Mouse (Mus musculus) forebrain, embryonic 11.5 days (tissue): ENCODE data around the gene Magi2. TPM values are rescaled to one million over a fixed set of nuclear protein-coding genes. Genes with fewer than 3 reads are reported as not detected.

ENCODE experiments used
- ATAC-seq: fragments of 200-750 bp; cut with Nextera tagmentation; replicated peaks from 2 replicates; pipeline ENCODE4 v1.8.0; 2017; ENCODE audit warnings: moderate TSS enrichment; ENCODE audit not compliant: low FRiP score
- DNase-seq: peaks from one replicate; pipeline ENCODE4 v3.0.0-alpha.2; 2017; ENCODE audit warnings: low spot score
- H3K27ac ChIP-seq: fragments of 300-500 bp; sonication (generic); 2 replicates; pipeline ENCODE4 v1.5.1; 2014; ENCODE audit warnings: low read depth, low read length
- H3K27me3 ChIP-seq: fragments of 300-500 bp; sonication (generic); 2 replicates; pipeline ENCODE4 v1.6.1; 2014; ENCODE audit warnings: mild to moderate bottlenecking, low read length, mixed read lengths; ENCODE audit not compliant: control insufficient read depth, insufficient read depth
- H3K36me3 ChIP-seq: fragments of 300-500 bp; sonication (generic); 2 replicates; pipeline ENCODE4 v1.6.1; 2014; ENCODE audit warnings: mild to moderate bottlenecking, low read length, moderate library complexity, mixed read lengths; ENCODE audit not compliant: control insufficient read depth, insufficient read depth
- H3K4me1 ChIP-seq: fragments of 300-500 bp; sonication (generic); replicated peaks from 2 replicates; pipeline ENCODE4 v1.6.1; 2014; ENCODE audit warnings: low read length, mixed read lengths; ENCODE audit not compliant: control insufficient read depth, insufficient read depth
- H3K4me2 ChIP-seq: fragments of 300-500 bp; sonication (generic); 2 replicates; pipeline ENCODE4 v1.6.1; 2014; ENCODE audit warnings: low read depth, mild to moderate bottlenecking, low read length, moderate library complexity, mixed read lengths; ENCODE audit not compliant: severe bottlenecking
- H3K4me3 ChIP-seq: fragments of 300-500 bp; sonication (generic); 2 replicates; pipeline ENCODE4 v1.5.1; 2014; ENCODE audit warnings: low read depth, low read length
- H3K9ac ChIP-seq: fragments of 300-500 bp; sonication (generic); 2 replicates; pipeline ENCODE4 v1.6.1; 2014; ENCODE audit warnings: low read length
- H3K9me3 ChIP-seq: fragments of 300-500 bp; sonication (generic); 2 replicates; pipeline ENCODE4 v1.6.1; 2016; ENCODE audit warnings: low read length, mixed read lengths; ENCODE audit not compliant: control insufficient read depth
- WGBS: fragments of 180-500 bp; shearing (Covaris S2); extraction: QIAGEN DNeasy Blood & Tissue Kit; methylation state at CpG from one replicate; pipeline ENCODE4 v1.1.7; 2014; 5-methylcytosine and 5-hydroxymethylcytosine counted together
- polyA plus RNA-seq: library from polyadenylated mRNA; unstranded; fragments of >200 nt; fragmentation: Nextera tagmentation; extraction: Ambion mirVana; gene quantifications from 2 replicates; pipeline ENCODE4 v1.2.1, GENCODE M21; 2014

Magi2 gene
- polyA plus RNA-seq, 1 experiment from 2014 or later: 10.2 TPM

DNA sequence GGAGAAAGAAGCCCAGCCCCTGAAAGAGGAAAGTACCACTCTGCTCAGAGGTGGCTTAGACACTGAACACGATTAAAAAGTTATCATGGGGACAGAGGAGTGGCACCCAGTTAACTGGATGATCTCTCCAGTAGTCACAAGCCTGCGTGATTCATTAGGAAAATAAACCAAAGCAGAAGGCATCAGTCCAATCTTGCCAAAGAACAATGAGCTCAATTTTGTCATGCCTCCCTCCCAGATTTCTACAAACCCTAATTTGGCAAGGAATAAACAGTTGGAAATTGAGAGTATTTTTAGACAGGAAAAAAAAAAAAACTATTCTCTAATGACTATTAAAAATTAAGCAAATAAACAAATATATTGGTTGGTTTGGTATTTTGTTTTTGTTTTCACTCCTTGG, 779.8 kb downstream of the Magi2 start:
- Histone ChIP-seq H3K4me1 (no peaks in the 10 kb centered on the region), H3K9ac (no peak overlapping the region), H3K27me3 (no peaks in the 10 kb centered on the region), H3K9me3 (no peaks in the 10 kb centered on the region), H3K4me3 (no peak overlapping the region), H3K27ac (no peak overlapping the region), H3K4me2 (no peak overlapping the region), H3K36me3 (no peaks in the 10 kb centered on the region)
- ATAC-seq (no peak), DNase-seq (no peak)
- 73% methylated on average over 2 of the region's 2 CpGs for WGBS

DNA sequence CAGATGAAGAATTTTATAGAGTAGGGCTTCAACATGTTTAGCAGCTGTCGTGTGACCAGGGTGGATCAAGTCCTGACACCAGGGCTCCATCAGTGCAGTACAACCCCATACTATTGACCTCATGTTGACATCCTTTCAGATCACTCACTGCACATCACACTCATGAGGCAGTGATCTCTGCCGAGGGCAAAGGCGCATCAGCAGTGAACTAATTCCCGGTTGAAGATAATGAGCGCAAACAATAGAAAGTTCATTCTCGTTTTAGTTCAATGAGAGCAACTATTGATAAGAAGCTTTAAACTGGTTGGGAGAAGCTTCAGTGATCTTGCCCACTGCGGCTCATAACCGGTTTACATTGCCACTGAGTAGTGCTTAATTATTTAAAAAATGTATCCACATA, 780.4 kb downstream of the Magi2 start:
- H3K4me3 ChIP-seq: no peak overlapping the region
- DNase-seq: no peak
- 80% methylated on average over 8 of the region's 8 CpGs for WGBS

DNA sequence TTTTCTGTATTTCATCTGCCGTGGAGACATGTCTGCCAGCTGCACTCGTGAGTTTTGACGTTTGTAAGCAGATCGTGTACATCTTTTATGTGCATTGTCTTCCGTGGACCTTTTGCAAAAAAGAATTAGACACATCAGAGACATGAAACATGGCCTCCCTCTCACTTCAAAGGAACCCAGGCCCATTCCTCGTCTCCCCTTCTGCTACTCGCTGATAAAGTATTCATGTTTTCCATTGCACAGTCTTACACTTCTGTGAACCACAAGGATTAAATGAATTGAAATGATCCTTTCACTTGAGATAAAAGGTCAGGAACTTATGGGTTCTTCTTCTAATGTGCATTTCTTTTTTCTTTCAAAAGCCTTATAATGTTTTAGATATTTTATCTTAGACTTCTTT, 783.4 kb downstream of the Magi2 start:
- Histone ChIP-seq H3K9ac (no peak overlapping the region), H3K4me2 (no peak overlapping the region), H3K9me3 (no peaks in the 10 kb centered on the region), H3K4me1 (no peaks in the 10 kb centered on the region), H3K4me3 (no peak overlapping the region), H3K27ac (no peak overlapping the region), H3K36me3 (no peaks in the 10 kb centered on the region), H3K27me3 (no peaks in the 10 kb centered on the region)
- ATAC-seq: no peak
- WGBS: 75% methylated on average over 7 of the region's 7 CpGs
- no peak for DNase-seq

More for the DNA sequence above, 780.4 kb downstream of the Magi2 start:
- ATAC-seq: no peak
- Histone ChIP-seq H3K36me3 (no peaks in the 10 kb centered on the region), H3K9me3 (no peaks in the 10 kb centered on the region), H3K4me2 (no peak overlapping the region), H3K9ac (no peak overlapping the region), H3K27ac (no peak overlapping the region), H3K27me3 (no peaks in the 10 kb centered on the region), H3K4me1 (no peaks in the 10 kb centered on the region)

DNA sequence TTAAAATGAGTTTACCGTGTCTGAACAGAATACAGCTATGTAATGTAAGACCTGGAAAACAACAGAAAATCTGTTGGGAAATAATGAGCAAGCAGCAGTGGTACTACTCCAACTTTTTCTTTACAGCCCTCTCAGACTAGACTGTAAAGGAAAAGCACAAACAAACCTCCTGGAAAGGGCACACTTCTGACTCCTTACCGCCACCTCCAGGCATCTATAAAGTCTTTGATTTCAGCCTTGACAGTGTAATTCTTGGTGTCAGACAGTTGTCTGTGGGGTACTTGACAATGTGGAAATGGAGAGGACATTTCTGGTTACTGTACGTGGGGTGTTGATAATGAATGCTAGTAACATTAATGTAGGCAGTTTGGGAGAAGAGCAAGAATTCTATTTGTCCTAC, 791.2 kb downstream of the Magi2 start:
- Histone ChIP-seq H3K4me1 (no peaks in the 10 kb centered on the region), H3K9ac (no peak overlapping the region), H3K9me3 (no peaks in the 10 kb centered on the region), H3K27me3 (no peaks in the 10 kb centered on the region), H3K27ac (no peak overlapping the region), H3K4me3 (no peak overlapping the region), H3K36me3 (no peaks in the 10 kb centered on the region), H3K4me2 (no peak overlapping the region)
- no peak for DNase-seq
- no peak for ATAC-seq
- 75% methylated on average over 3 of the region's 3 CpGs for WGBS

DNA sequence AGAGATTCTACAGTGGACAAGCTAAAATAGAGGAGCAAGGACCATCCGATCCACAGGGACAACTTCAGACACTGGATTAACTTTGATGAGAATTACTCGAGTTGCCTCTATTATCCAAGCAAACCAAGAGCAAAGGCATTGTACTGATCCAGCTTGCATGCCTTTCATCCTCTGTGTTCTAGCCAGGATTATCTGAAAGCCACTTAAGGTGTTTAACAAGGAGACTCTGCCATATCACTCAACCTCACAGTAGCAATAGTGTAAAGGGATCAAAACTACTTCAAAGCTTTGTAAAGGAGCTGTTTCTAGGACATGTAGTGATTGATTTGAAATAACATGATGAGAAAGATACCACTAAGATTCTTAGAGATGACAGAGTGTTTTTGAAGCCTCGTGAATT, 819.8 kb downstream of the Magi2 start:
- no peaks in the 10 kb centered on the region for H3K27me3 ChIP-seq
- H3K9me3 ChIP-seq: no peaks in the 10 kb centered on the region
- DNase-seq (no peak), ATAC-seq (no peak)
- H3K4me3 ChIP-seq: no peak overlapping the region
- no peaks in the 10 kb centered on the region for H3K4me1 ChIP-seq
- H3K27ac ChIP-seq: no peak overlapping the region
- no peaks in the 10 kb centered on the region for H3K36me3 ChIP-seq
- WGBS: 52% methylated on average over 3 of the region's 3 CpGs
- H3K9ac ChIP-seq: no peak overlapping the region
- no peak overlapping the region for H3K4me2 ChIP-seq

DNA sequence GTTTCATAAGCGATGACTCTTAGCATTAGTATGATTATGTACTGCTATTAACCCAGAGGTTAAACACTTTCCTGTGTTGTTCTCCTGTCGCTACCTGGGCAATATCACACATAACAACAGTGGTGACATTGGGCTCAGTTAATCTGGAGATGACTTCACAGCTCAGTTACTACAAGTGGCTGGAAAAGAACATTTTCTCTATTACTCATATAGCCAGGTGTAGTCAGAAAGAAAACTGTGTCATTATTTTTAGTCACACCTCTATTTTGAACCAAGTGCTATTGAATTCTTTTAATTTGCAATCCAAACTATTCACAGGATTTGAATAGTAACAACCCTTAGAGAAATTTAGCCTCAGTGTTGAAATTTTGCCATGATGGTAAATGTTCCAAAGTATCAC, 821.5 kb downstream of the Magi2 start:
- DNase-seq: no peak
- ATAC-seq: no peak
- no peaks in the 10 kb centered on the region for H3K36me3 ChIP-seq
- no peaks in the 10 kb centered on the region; the same call in 1 of the 2 replicates for H3K4me1 ChIP-seq
- H3K9ac ChIP-seq: no peak overlapping the region
- no peak overlapping the region for H3K4me3 ChIP-seq
- no peak overlapping the region for H3K4me2 ChIP-seq
- WGBS: 93% methylated on average over 2 of the region's 2 CpGs
- no peaks in the 10 kb centered on the region for H3K27me3 ChIP-seq
- H3K27ac ChIP-seq: no peak overlapping the region
- no peaks in the 10 kb centered on the region for H3K9me3 ChIP-seq

DNA sequence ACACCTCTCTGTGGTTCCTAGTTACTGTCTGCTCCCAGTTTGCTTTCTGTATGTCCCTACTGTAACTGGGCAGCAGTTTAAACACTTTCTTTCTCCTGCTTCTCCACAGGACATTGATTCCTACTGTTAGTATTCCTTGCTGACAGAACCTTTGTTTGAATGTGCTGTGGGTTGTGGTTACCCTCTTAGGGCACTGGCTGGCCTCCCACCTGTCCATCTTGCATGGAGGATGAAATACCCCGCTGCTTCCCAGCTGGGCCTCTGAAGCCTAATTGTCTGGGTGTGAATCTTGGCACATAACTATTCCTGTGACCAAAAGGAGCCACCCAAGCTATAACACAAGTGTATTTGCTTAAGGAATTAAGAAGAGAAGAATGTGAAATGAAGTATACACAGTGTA, 823.4 kb downstream of the Magi2 start:
- no peak overlapping the region for H3K4me2 ChIP-seq
- no peaks in the 10 kb centered on the region for H3K27me3 ChIP-seq
- no peaks in the 10 kb centered on the region for H3K36me3 ChIP-seq
- no peak overlapping the region for H3K9ac ChIP-seq
- no peak overlapping the region for H3K27ac ChIP-seq
- H3K4me3 ChIP-seq: no peak overlapping the region
- DNase-seq (no peak), ATAC-seq (no peak)
- H3K9me3 ChIP-seq: no peaks in the 10 kb centered on the region
- 38% methylated on average over 1 of the region's 1 CpGs for WGBS
- no peaks in the 10 kb centered on the region; the same call in 1 of the 2 replicates for H3K4me1 ChIP-seq

DNA sequence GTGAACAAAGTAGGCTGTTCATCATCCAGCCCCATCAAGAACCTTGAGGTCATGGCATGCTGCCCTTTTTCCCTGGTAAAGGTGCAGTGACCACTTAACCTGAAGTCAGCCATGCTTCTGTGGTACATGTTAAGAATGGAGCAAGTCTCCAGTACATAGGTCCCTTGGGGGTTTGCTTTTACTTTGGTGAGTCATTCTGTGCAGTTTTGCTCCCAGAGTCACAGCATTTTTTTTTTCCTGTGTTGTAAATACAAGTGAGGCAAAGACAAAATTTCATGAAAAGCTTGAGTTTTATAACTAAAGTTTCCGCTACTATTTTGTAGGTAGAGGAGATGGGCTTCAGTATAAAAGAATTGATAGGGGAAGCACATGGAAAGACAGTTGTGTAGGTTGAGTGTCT, 828.2 kb downstream of the Magi2 start:
- no peak overlapping the region for H3K4me3 ChIP-seq
- WGBS: 84% methylated on average over 1 of the region's 1 CpGs
- no peak overlapping the region for H3K27ac ChIP-seq
- no peaks in the 10 kb centered on the region for H3K9me3 ChIP-seq
- H3K9ac ChIP-seq: no peak overlapping the region
- DNase-seq: no peak
- H3K36me3 ChIP-seq: no peaks in the 10 kb centered on the region
- ATAC-seq: no peak
- H3K27me3 ChIP-seq: no peaks in the 10 kb centered on the region
- no peak overlapping the region for H3K4me2 ChIP-seq
- no peaks in the 10 kb centered on the region; the same call in 1 of the 2 replicates for H3K4me1 ChIP-seq

DNA sequence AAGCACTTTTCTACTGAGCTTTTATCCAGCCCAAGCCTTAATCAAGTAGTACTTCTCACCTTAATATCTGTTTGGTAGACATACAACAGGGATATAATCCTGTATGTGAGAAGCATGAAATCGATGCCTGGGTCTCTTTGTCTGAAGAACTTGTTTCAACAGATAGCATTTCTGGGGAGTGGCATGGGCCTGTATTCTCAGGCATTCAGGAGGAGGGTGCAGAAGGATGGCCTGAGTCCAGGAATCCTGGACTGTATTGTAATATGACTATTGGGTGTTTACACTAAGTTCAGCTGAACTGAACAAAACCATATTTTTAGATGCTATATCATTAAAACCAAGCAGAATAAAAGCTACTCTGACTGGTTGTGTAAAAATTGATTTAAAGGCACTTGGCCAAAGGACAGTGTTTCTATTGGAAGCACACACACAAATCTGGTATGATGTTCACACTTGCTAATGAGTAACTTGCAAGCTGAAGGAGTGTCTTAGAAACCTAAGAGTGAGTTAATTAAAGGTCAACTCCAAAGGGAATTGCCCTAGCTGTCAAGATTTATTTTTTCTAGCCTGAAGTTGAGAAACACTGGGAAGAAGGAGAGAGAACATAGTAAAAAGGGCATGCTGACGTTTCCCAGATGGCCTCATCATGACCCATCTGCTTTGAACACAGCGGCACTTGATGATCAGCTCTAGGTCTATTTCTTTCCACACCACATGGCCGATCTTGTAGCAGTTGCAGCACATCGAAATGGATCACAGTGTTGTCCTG, 829.4 kb downstream of the Magi2 start:
- H3K4me3 ChIP-seq: no peak overlapping the region
- peak; percentile 58 for ATAC-seq
- WGBS: 49% methylated on average over 5 of the region's 5 CpGs

More for the DNA sequence above, 829.4 kb downstream of the Magi2 start:
- Histone ChIP-seq H3K4me1 (no peaks in the 10 kb centered on the region; the same call in 1 of the 2 replicates), H3K27me3 (no peaks in the 10 kb centered on the region), H3K4me2 (no peak overlapping the region), H3K27ac (no peak overlapping the region), H3K36me3 (no peaks in the 10 kb centered on the region), H3K9ac (no peak overlapping the region), H3K9me3 (no peaks in the 10 kb centered on the region)
- DNase-seq: no peak
